Mouse (Mus musculus) heart, adult 2 months (tissue): ENCODE data around the gene Lrrc17. TPM values are rescaled to one million over a fixed set of nuclear protein-coding genes. Genes with fewer than 3 reads are reported as not detected.

Source experiments
- DNase-seq, 2 experiments: peaks; one replicate each; pipeline ENCODE4 v3.0.0; 2021
- H3K27ac ChIP-seq: fragments of 200-600 bp; 2 replicates; pipeline ENCODE4 v1.8.1; 2022
- H3K27me3 ChIP-seq: fragments of 200-500 bp; 2 replicates; pipeline ENCODE4 v1.6.1; 2012; ENCODE audit warnings: mild to moderate bottlenecking, low read length, inconsistent platforms, mixed read lengths; ENCODE audit not compliant: control insufficient read depth, insufficient read depth
- H3K36me3 ChIP-seq: fragments of 200-500 bp; 2 replicates; pipeline ENCODE4 v1.6.1; 2012; ENCODE audit warnings: low read length, inconsistent platforms; ENCODE audit not compliant: control insufficient read depth, insufficient read depth
- H3K4me1 ChIP-seq: fragments of 200-500 bp; 2 replicates; pipeline ENCODE4 v1.6.1; 2011; ENCODE audit warnings: low read length; ENCODE audit not compliant: control insufficient read depth, insufficient read depth
- H3K4me3 ChIP-seq: fragments of 200-600 bp; 2 replicates; pipeline ENCODE4 v1.8.1; 2022
- H3K79me2 ChIP-seq: fragments of 200-500 bp; replicated peaks from 2 replicates; pipeline ENCODE4 v1.6.1; 2012; ENCODE audit warnings: mild to moderate bottlenecking, inconsistent platforms, low read length, moderate library complexity, mixed read lengths; ENCODE audit not compliant: control insufficient read depth, insufficient read depth
- H3K9ac ChIP-seq: fragments of 200-500 bp; 2 replicates; pipeline ENCODE4 v1.6.1; 2012; ENCODE audit warnings: low read depth, mild to moderate bottlenecking, control low read depth, inconsistent platforms, low read length, mixed read lengths
- CTCF ChIP-seq: fragments of 200-600 bp; IDR thresholded peaks from 2 replicates; pipeline ENCODE4 v1.8.1; 2022; ENCODE audit warnings: antibody characterized with exemption, mild to moderate bottlenecking, moderate library complexity
- EP300 ChIP-seq: fragments of 200-500 bp; IDR thresholded peaks from 2 replicates; pipeline ENCODE4 v1.6.1; 2011; ENCODE audit warnings: low read depth, low read length, control low read depth; ENCODE audit not compliant: insufficient read depth
- POLR2A ChIP-seq: fragments of 200-500 bp; IDR thresholded peaks from 2 replicates; pipeline ENCODE4 v1.6.1; 2011; ENCODE audit warnings: mild to moderate bottlenecking, low read depth, low read length, control low read depth; ENCODE audit not compliant: insufficient read depth
- WGBS: fragments of 180-500 bp; shearing (Covaris S2); methylation state at CpG from one replicate; pipeline ENCODE4 v1.1.7; 2018; 5-methylcytosine and 5-hydroxymethylcytosine counted together
- intact Hi-C: fragments of 180-260 bp; cut with DNase I; formaldehyde crosslinking; loops from one replicate; pipeline ENCODE4 v1.15.1; 2025
- polyA plus RNA-seq: library from polyadenylated mRNA; depleted of rRNA; stranded (reverse); fragments of >200 nt; gene quantifications from 2 replicates; pipeline ENCODE4 v1.2.3, GENCODE M21; 2012
- total RNA-seq, 2 experiments: library from RNA; stranded (reverse); gene quantifications; 2 replicates each; pipeline ENCODE4 v1.2.3; 2021

The Lrrc17 gene
- total and polyA plus RNA-seq, 3 experiments = 2.0 to 3.1 (median 2.7) TPM

- Histone ChIP-seq H3K4me3 (no peak overlapping the region), H3K36me3 (no peaks in the 10 kb centered on the region), H3K27me3 (no peaks in the 10 kb centered on the region), H3K4me1 (peaks cover 4% of the 10 kb centered on the region), H3K27ac (peak overlapping the region; percentile 47), H3K79me2 (no peaks in the 10 kb centered on the region), H3K9ac (no peak overlapping the region)
- WGBS = 60% methylated on average over 15 of the region's 15 CpGs
- DNase-seq = peak; percentile 44 to 48
- intact Hi-C loops = no loop called here
- TF ChIP-seq CTCF = no peak
- TF ChIP-seq POLR2A = no peak
- TF ChIP-seq EP300 = no peak
These were observed 15.1 kb upstream of the Lrrc17 start for GRCm38 (mm10) chr5:21528068-21528842.

DNA sequence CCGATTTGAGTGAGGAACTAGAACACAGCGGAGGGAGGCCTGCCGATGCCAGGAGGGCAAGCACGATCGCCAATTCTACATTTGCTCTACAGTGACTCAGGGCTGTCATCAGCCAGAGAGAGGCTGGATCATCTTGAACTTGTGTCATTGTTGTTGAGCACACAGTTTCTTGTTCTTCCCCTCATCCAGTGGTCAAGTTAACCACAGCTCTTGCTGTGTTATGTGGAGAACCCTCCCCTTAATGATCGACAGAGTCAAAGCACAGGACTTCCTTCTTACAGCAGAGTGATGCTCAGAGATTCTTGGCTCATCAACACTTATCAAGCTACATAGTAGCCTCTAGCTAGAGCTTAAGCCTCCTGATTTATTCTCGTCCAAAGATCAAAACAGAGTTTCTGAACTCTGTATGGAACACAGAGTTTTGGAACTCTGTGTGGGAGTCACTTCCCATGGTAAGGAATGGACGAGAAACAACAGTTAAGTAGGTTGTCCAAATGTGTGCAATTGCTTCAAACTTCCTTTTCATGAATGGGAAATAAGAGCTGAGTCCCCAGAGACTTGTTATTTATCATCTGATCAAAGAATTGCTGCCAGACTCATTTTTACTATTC is 14.1 kb upstream of the Lrrc17 start:
- Histone ChIP-seq H3K27me3 (no peaks in the 10 kb centered on the region), H3K79me2 (no peaks in the 10 kb centered on the region), H3K27ac (peak overlapping the region; percentile 47), H3K9ac (no peak overlapping the region), H3K36me3 (no peaks in the 10 kb centered on the region), H3K4me1 (peaks cover 5% of the 10 kb centered on the region), H3K4me3 (no peak overlapping the region)
- no peak for DNase-seq
- TF ChIP-seq CTCF (no peak), EP300 (no peak), POLR2A (no peak)
- intact Hi-C loops = no loop called here
- 67% methylated on average over 8 of the region's 8 CpGs for WGBS

GRCm38 (mm10) chr5:21532126-21532525 is 11.2 kb upstream of the Lrrc17 start:
- intact Hi-C loops = no loop called here
- 79% methylated on average over 2 of the region's 2 CpGs for WGBS

DNA sequence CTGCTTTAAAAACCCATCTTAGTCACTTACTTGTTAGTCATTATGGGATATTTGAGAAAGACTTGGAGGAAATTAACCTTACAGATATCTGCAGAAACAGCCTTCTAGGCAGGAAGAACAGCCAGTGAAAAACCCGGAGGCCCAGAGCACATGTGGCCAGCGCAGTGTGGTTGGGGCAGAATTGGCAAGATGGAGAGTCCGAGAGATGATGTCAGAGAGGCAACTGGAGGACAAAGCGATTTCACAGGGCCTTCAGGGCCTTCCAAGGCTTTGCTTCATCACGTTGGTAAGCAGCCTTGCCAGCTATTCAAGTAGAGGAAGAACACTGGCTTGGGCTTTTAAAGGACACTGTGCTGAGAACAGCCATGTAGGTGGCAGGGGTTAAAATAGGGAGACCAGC is 10.4 kb upstream of the Lrrc17 start:
- WGBS = 58% methylated on average over 5 of the region's 5 CpGs
- peak; percentile 43 to 69 for DNase-seq
- H3K27ac ChIP-seq = peak overlapping the region; percentile 26

More at GRCm38 (mm10) chr5:21532126-21532525, 11.2 kb upstream of the Lrrc17 start:
- H3K4me1 ChIP-seq = peaks cover 8% of the 10 kb centered on the region
- no peaks in the 10 kb centered on the region for H3K27me3 ChIP-seq
- TF ChIP-seq EP300 (no peak), CTCF (no peak), POLR2A (no peak)
- no peak overlapping the region for H3K4me3 ChIP-seq
- H3K27ac ChIP-seq = no peak overlapping the region
- no peaks in the 10 kb centered on the region for H3K36me3 ChIP-seq
- H3K9ac ChIP-seq = no peak overlapping the region
- no peak for DNase-seq
- no peaks in the 10 kb centered on the region for H3K79me2 ChIP-seq

DNA sequence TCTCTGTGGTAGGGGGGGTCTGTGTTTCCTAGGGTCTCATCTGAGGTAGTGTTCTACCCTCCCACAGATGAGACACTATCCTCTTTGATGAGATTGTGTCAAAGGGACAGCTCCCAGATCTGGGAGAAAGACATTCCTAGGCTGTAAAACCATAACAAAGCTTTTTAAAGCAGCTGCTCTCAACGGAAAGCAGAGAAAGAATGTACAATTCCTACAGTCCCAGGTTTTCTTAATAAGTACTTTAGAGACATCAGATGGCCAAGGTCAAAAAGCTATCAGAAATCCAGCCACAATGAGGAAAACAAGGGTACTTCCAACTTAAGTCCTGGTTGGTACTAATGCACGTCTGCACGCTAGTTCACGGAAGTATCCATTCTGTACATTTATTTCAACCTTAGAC is 1.1 kb upstream of the Lrrc17 start:
- 74% methylated on average over 4 of the region's 4 CpGs for WGBS
- Histone ChIP-seq H3K27ac (no peak overlapping the region), H3K4me3 (no peak overlapping the region), H3K4me1 (peaks cover 3% of the 10 kb centered on the region), H3K79me2 (no peaks in the 10 kb centered on the region), H3K36me3 (no peaks in the 10 kb centered on the region), H3K9ac (no peak overlapping the region), H3K27me3 (0 out of 2 replicates have a peak, but pooled peaks cover 1% of the 10 kb centered on the region)
- no peak for TF ChIP-seq EP300
- no peak for TF ChIP-seq POLR2A
- no peak for TF ChIP-seq CTCF
- no peak for DNase-seq
- intact Hi-C loops = no loop called here

More for the DNA sequence above, 10.4 kb upstream of the Lrrc17 start:
- H3K4me3 ChIP-seq = no peak overlapping the region
- intact Hi-C loops = no loop called here
- TF ChIP-seq EP300 (0 out of 2 replicates have a peak, but pooled peaks have one; percentile 10), POLR2A (no peak)
- no peaks in the 10 kb centered on the region for H3K36me3 ChIP-seq
- H3K4me1 ChIP-seq = peaks cover 8% of the 10 kb centered on the region
- no peaks in the 10 kb centered on the region for H3K79me2 ChIP-seq
- no peak overlapping the region for H3K9ac ChIP-seq
- no peaks in the 10 kb centered on the region for H3K27me3 ChIP-seq

DNA sequence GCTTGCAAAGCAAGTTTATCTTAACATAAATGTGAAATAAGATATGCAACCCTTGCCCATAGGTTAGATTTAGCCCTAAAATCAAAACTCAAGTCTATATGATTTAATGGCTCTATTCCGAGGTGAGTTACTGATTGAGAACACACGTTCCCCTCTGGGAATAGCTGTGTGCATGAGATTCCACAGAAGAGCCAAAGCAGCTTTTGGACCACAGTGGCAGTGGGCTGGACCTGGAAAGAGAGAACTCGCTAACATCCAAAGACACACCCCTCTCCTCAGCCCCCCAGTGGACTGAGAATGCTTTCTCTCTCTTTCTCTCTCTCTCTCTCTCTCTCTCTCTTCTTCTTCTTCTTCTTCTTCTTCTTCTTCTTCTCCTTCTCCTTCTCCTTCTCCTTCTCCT is 1.5 kb downstream of the Lrrc17 start:
- peak overlapping the region; percentile 60 for H3K27ac ChIP-seq
- H3K4me3 ChIP-seq = peak overlapping the region; percentile 22; the same call in 1 of the 2 replicates
- no peak overlapping the region for H3K9ac ChIP-seq
- TF ChIP-seq EP300 (no peak), CTCF (no peak)
- DNase-seq = peak; percentile 48 to 55
- 0 out of 2 replicates have a peak, but pooled peaks cover 1% of the 10 kb centered on the region for H3K27me3 ChIP-seq
- intact Hi-C loops = no loop called here
- peaks cover 3% of the 10 kb centered on the region for H3K4me1 ChIP-seq
- no peaks in the 10 kb centered on the region for H3K36me3 ChIP-seq
- no peaks in the 10 kb centered on the region for H3K79me2 ChIP-seq
- 50% methylated on average over 3 of the region's 3 CpGs for WGBS
